Comparison of ENCODE assay signal across 7 mouse cellular contexts in genomic region chr15:79140866-79141565, GRCm38 (mm10). TPM values are rescaled to one million over a fixed set of nuclear protein-coding genes. Genes with fewer than 3 reads are reported as not detected.
DNase-seq lines count a peak whose midpoint lies in the region; ATAC-seq and TF ChIP-seq lines count a peak whose summit lies in the region.

TSS of gene Polr2f (plus strand) at chr15:79141009.
TSS of gene 1700088E04Rik (minus strand) at chr15:79141253.

- intact Hi-C loops in left cerebral cortex, postnatal 4 days (cut with DNase I), result no loop called here

- peak within 1 kb of the TSS; percentile 89 for H3K4me3 ChIP-seq in embryonic facial prominence, embryonic 10.5 days
- peak within 1 kb of the TSS; percentile 77 for H3K4me3 ChIP-seq in intestine, postnatal 0 days (ENCODE audit: low read depth, low read length)
- H3K4me3 ChIP-seq in midbrain, embryonic 12.5 days, result peak within 1 kb of the TSS; percentile 94
- peak within 1 kb of the TSS; percentile 77 for H3K4me3 ChIP-seq in small intestine, adult 2 months (ENCODE audit: low read depth, low read length)

- peak; percentile 96 for DNase-seq in adrenal gland, postnatal 10 days
- DNase-seq in embryonic facial prominence, embryonic 10.5 days (ENCODE audit: low spot score), result peak; percentile 96
- no peak for DNase-seq in gonadal fat pad, adult 2 months (ENCODE audit: low read depth)
- DNase-seq in left cerebral cortex, postnatal 4 days, result peak; percentile 96

- H3K27ac ChIP-seq in embryonic facial prominence, embryonic 10.5 days (replicated peaks), result peak within 1 kb of the TSS; percentile 87
- no peak within 1 kb of the TSS; the same call in 1 of the 2 replicates for H3K27ac ChIP-seq in intestine, postnatal 0 days (ENCODE audit: low read depth, low read length)
- H3K27ac ChIP-seq in midbrain, embryonic 12.5 days (replicated peaks), result peak within 1 kb of the TSS; percentile 52
- no peak within 1 kb of the TSS; the same call in 1 of the 2 replicates for H3K27ac ChIP-seq in small intestine, adult 2 months (ENCODE audit: insufficient read depth, low read depth, low read length)

- peak; percentile 74 for ATAC-seq in intestine, postnatal 0 days
- ATAC-seq in midbrain, embryonic 12.5 days (ENCODE audit: low FRiP score, low read depth), result peak; percentile 90

- peak within 1 kb of the TSS; percentile 61 for H3K9ac ChIP-seq in intestine, postnatal 0 days (ENCODE audit: low read depth, low read length)
- peak within 1 kb of the TSS; percentile 86 for H3K9ac ChIP-seq in midbrain, embryonic 12.5 days (replicated peaks)

- H3K27me3 ChIP-seq in embryonic facial prominence, embryonic 10.5 days (replicated peaks; ENCODE audit: low read depth, poor library complexity, severe bottlenecking), result no peaks in the 10 kb centered on the region
- no peaks in the 10 kb centered on the region for H3K27me3 ChIP-seq in intestine, postnatal 0 days (replicated peaks; ENCODE audit: control insufficient read depth, insufficient read depth, low read length)
- H3K27me3 ChIP-seq in midbrain, embryonic 12.5 days, result no peaks in the 10 kb centered on the region
- no peaks in the 10 kb centered on the region for H3K27me3 ChIP-seq in small intestine, adult 2 months (ENCODE audit: control insufficient read depth, insufficient read depth, low read length)

- under 1% methylated on average over 57 of the region's 57 CpGs for WGBS in embryonic facial prominence, embryonic 10.5 days
- WGBS in intestine, postnatal 0 days, result under 1% methylated on average over 57 of the region's 57 CpGs
- under 1% methylated on average over 57 of the region's 57 CpGs for WGBS in midbrain, embryonic 12.5 days
- under 1% methylated on average over 57 of the region's 57 CpGs for WGBS in small intestine, adult 2 months

- H3K9me3 ChIP-seq in embryonic facial prominence, embryonic 10.5 days, result no peaks in the 10 kb centered on the region
- no peaks in the 10 kb centered on the region for H3K9me3 ChIP-seq in intestine, postnatal 0 days (ENCODE audit: control insufficient read depth)
- H3K9me3 ChIP-seq in midbrain, embryonic 12.5 days, result no peaks in the 10 kb centered on the region

- H3K36me3 ChIP-seq in embryonic facial prominence, embryonic 10.5 days (replicated peaks), result peaks cover 28% of the 10 kb centered on the region
- H3K36me3 ChIP-seq in intestine, postnatal 0 days (ENCODE audit: control insufficient read depth, insufficient read depth), result peaks cover 16% of the 10 kb centered on the region
- H3K36me3 ChIP-seq in midbrain, embryonic 12.5 days, result peaks cover 18% of the 10 kb centered on the region
- peaks cover 10% of the 10 kb centered on the region for H3K36me3 ChIP-seq in small intestine, adult 2 months (ENCODE audit: control insufficient read depth, insufficient read depth, low read length)

- peak within 1 kb of the TSS; percentile 84 for H3K4me2 ChIP-seq in intestine, postnatal 0 days (replicated peaks; ENCODE audit: low read depth)
- peak within 1 kb of the TSS; percentile 65 for H3K4me2 ChIP-seq in midbrain, embryonic 12.5 days (replicated peaks)

- peaks cover 19% of the 10 kb centered on the region for H3K4me1 ChIP-seq in embryonic facial prominence, embryonic 10.5 days
- H3K4me1 ChIP-seq in intestine, postnatal 0 days (replicated peaks; ENCODE audit: control insufficient read depth, insufficient read depth, low read length), result 0 out of 2 replicates have a peak, but pooled peaks cover 3% of the 10 kb centered on the region
- peaks cover 19% of the 10 kb centered on the region for H3K4me1 ChIP-seq in midbrain, embryonic 12.5 days
- no peaks in the 10 kb centered on the region for H3K4me1 ChIP-seq in small intestine, adult 2 months (ENCODE audit: control insufficient read depth, insufficient read depth, insufficient read length, low read length)

- TF ChIP-seq POLR2A in small intestine, adult 2 months (IDR thresholded peaks at IDR 0.05; ENCODE audit: low read depth, low read length), result peak; percentile 63; the same call in 1 of the 2 replicates

- no peak for TF ChIP-seq CTCF in intestine, postnatal 0 days (IDR thresholded peaks at IDR 0.05; ENCODE audit: low read depth)
- TF ChIP-seq CTCF in small intestine, adult 2 months (IDR thresholded peaks at IDR 0.05; ENCODE audit: extremely low read depth, insufficient read length, insufficient replicate concordance, low read depth, low read length), result no peak

RNA-seq across cellular contexts. Expression of gene Polr2f, which starts in this region (rescaled TPM):
- 100 to 1,000 TPM; 145 TPM for total RNA-seq in adrenal gland, postnatal 10 days (2021)
- 414 and 440 TPM in 2 replicates for polyA plus RNA-seq in embryonic facial prominence, embryonic 10.5 days (2016; fragmentation: Nextera tagmentation; extraction: Ambion mirVana)
- 41.4 and 56.3 TPM in 2 replicates for polyA plus RNA-seq in gonadal fat pad, adult 2 months (2012; rRNA removed)
- 256 and 266 TPM in 2 replicates for polyA plus RNA-seq in intestine, postnatal 0 days (2015; fragmentation: Nextera tagmentation; extraction: Ambion mirVana)
- 100 to 1,000 TPM; 143 to 152 TPM for total RNA-seq in left cerebral cortex, postnatal 4 days (2021)
- 314 and 327 TPM in 2 replicates for polyA plus RNA-seq in midbrain, embryonic 12.5 days (2016; fragmentation: Nextera tagmentation; extraction: Ambion mirVana)
- 18.3 and 32.2 TPM in 2 replicates for polyA plus RNA-seq in small intestine, adult 2 months (2012; rRNA removed)

RNA-seq across cellular contexts. Expression of gene 1700088E04Rik, which starts in this region (rescaled TPM):
- 1 to 10 TPM; 3.5 to 3.7 TPM for total RNA-seq in adrenal gland, postnatal 10 days (2021)
- polyA plus RNA-seq in embryonic facial prominence, embryonic 10.5 days (2016; fragmentation: Nextera tagmentation; extraction: Ambion mirVana), result 8.0 and 8.2 TPM in 2 replicates
- polyA plus RNA-seq in gonadal fat pad, adult 2 months (2012; rRNA removed), result 15.7 and 15.8 TPM in 2 replicates
- 4.2 and 5.2 TPM in 2 replicates for polyA plus RNA-seq in intestine, postnatal 0 days (2015; fragmentation: Nextera tagmentation; extraction: Ambion mirVana)
- total RNA-seq in left cerebral cortex, postnatal 4 days (2021), result 10 to 100 TPM; 12.1 to 13.1 TPM
- polyA plus RNA-seq in midbrain, embryonic 12.5 days (2016; fragmentation: Nextera tagmentation; extraction: Ambion mirVana), result 9.7 and 11.9 TPM in 2 replicates
- 0.56 and 1.2 TPM in 2 replicates for polyA plus RNA-seq in small intestine, adult 2 months (2012; rRNA removed)

Comparison
In these comparisons a context has a peak if more than half of its experiments do, and no peak if none do; other contexts are left out.
1. H3K27ac ChIP-seq: peak in embryonic facial prominence, embryonic 10.5 days (single experiment) and midbrain, embryonic 12.5 days (single experiment); none in intestine, postnatal 0 days (single experiment) and small intestine, adult 2 months (single experiment).
2. Peak in every context shown above with its lines, with median percentiles within 50 percentile points of each other: H3K4me3 ChIP-seq.